Mouse (Mus musculus) megakaryocyte progenitor cell, adult 5-6 weeks (primary cell): ENCODE data around the gene Kif3b. TPM values are rescaled to one million over a fixed set of nuclear protein-coding genes. Genes with fewer than 3 reads are reported as not detected.
A peak's percentile ranks its signal among the peaks of the same experiment; 100 is the strongest.
"Not testable (repeated sequence)": the region's sequence is repeated elsewhere in the genome, so short reads cannot be mapped to it uniquely, and the experiment has no call there.

Experiments used
- ATAC-seq: replicated peaks from 2 replicates; pipeline ENCODE4 v1.8.0; 2016; ENCODE audit warnings: mild to moderate bottlenecking, moderate TSS enrichment, inconsistent platforms; ENCODE audit not compliant: poor library complexity
- total RNA-seq, 2 experiments: library from RNA; stranded (forward) in 1 of 2; stranded (reverse) in 1 of 2; fragments of 157-497, 149-512 nt in 1 of 2; fragments of 200-1000 nt in 1 of 2; gene quantifications; 2 replicates each; pipeline versions ENCODE4 v1.2.3 to v1.2.4; 2015 to 2017

Kif3b gene
- 3.6 and 5.5 TPM in 2 replicates for total RNA-seq (2015)
- total RNA-seq (2017) = 9.9 and 11.3 TPM in 2 replicates

DNA sequence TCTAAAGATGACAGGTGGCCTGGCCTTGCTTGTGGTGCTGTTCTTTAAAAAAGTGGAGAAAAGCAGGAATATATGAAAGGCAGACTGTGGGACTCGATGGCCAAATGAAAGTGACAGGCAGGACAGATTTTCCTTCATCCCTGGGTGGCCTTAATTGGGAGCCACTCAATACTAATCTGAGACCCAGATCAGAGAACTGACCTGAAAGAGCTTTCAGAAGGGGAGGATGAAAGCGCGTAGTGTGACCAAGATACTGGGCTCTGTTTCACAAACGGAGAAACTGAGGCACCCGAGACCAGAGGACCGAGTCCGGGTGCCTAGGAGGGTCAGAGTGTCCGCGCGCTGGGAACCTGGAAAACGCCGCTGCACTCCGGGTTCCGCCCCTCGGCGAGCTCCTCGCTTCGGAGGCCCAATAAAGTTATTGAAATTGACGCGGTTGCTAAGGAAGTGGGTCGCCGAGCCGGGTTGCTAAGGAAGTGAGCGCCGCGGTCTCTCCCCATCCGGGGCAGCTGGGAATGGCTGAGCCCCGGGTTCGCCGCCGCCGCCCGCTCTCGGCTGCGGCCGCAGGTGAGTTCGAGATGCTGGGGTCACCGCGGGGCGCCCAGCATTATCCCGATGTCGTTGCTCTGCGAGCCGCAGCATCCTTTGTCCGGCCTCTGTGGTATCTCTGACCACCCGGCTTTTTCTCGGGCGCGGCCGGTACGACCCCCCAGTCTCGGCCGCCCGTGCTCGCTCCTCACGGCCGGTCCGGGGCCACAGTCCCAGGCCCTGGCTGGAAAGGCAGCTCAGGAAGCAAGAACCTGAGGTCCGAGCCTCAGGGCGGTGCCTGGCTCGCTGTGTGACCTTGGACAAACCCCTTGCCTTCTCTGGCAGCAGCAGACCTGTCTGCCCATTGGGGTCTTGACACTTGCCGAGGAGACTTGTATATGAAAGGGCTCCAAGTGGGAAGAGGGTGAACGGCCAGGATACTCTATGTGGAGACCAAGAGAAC is at the start of gene Kif3b:
Kif3b (plus strand) TSS at position 476 of the 991 bp plus-strand sequence.
- ATAC-seq = peak; percentile 91

DNA sequence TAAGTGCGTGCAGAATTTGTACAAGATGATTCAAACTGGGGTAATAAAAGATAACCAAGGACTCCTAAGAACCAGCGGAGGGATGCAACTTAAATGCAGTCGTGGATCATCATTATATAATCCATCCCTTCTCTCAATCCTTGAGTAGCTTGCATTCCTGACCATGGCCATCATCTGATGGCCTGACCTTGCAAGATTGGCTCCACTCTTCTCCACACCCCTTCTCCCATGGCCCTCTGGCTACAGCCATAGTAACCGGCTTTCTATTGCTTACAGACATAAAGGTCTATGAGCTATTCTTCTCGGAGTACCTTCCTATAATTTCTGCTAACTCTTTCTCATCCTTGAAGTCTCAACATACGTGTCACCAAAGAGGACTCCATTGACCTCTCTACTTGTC is 49.1 kb upstream of the Kif3b start:
- ATAC-seq = no peak

DNA sequence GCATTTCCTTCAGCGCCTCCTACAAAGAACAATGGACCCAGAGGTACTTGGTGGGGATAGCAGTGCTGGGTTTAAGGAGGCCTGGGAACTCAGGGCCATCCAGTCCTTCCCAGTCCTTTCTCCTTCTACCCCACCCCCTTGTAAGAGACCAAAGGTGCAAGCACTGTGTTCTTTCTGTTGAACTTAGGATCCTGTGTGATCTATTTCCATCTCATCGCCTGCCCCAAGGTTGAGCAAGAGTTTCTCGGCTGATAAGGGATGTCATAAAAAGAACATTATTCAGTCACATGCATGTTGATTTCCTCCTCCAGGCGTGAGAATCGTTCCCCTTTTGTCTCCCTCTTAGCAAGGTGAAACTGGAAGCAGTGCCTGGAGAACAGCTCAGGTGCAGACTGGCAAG is 41.5 kb upstream of the Kif3b start:
- ATAC-seq = 0 out of 2 replicates have a peak, but pooled peaks have one; percentile 23

GRCm38 (mm10) chr2:153256604-153257003 is 34.6 kb upstream of the Kif3b start:
- ATAC-seq = no peak

- peak; percentile 72 for ATAC-seq
Measured at GRCm38 (mm10) chr2:153259030-153259863, 32.0 kb upstream of the Kif3b start.

GRCm38 (mm10) chr2:153259864-153260674 is 31.1 kb upstream of the Kif3b start:
- ATAC-seq = peak; percentile 40

- peak; percentile 22; the same call in 1 of the 2 replicates for ATAC-seq
Measured at GRCm38 (mm10) chr2:153263053-153263452, 28.2 kb upstream of the Kif3b start.

DNA sequence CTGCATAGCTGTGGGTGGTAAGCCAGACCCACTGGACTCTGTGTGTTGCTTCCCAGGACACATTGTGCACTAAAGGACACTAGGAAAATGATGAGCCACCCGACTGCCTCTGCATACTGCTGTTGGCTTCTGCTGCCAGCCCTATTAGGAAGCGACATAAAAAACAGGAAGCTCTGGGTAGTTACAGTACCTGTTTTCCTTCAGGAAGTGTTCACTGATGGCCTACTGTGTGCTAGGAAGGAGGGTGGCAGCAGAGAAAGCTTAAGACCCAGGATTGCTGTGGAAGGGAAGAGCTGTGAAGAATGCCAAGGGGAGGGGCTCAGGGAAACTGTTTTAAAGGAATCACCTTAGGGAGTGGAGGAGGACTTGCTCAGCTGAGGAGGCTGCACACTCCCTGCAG is 23.9 kb upstream of the Kif3b start:
- ATAC-seq = no peak

GRCm38 (mm10) chr2:153270231-153270915 is 20.8 kb upstream of the Kif3b start:
- ATAC-seq = peak; percentile 78

DNA sequence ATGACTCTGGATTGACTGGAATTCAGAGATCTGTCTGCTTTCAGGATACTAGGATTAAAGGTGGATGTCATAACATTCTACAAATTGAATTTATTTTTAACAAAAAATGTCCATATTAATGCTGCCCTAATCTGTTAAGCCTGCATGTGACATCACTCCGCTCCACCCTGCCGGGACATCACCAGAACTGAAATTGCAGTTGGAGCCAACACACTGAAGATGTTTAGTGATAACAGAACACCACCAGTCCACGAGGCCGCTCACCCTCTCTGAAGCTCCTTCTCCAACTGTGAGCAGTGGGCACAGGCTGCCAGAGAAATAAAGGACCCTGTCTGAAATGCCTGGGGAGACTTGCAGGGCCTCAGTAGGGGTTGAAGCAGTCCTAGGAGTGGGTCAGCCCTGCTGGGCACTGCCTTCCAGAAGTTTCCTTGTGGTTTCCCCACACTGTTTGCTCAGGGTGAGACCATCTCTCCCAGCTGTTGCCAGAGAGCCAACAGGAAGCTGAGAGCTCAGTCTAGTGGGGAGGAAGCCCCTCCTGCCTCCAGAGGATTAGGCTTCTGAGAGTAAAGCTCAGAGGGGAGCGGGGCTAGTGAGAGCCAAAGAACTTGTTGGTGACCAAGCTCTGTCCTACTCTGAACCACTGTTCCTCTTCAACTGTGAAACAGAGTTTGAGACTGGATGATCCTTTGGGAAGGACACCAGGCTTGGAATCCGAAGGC is 16.9 kb upstream of the Kif3b start:
- ATAC-seq = peak; percentile 79

- no peak for ATAC-seq
Measured at GRCm38 (mm10) chr2:153274919-153275247, 16.3 kb upstream of the Kif3b start.

DNA sequence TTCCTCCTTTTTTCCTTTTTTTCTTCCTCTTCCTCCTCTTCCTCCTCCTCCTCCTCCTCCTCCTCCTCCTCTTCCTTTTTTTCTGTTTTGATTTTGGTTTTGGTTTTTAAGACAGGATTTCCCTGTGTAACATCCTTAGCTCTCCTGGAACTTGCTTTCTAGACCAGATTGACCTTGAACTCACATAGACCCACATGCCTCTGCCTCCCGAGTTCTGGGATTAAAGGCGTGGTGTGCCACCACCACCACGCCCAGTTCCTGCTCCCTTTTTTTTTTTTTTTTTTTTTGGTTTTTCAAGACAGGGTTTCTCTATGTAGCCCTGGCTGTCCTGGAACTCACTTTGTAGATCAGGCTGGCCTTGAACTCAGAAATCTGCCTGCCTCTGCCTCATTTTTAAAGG is 15.6 kb upstream of the Kif3b start:
- ATAC-seq = not testable (repeated sequence)

GRCm38 (mm10) chr2:153276440-153276839 is 14.8 kb upstream of the Kif3b start:
- no peak for ATAC-seq

DNA sequence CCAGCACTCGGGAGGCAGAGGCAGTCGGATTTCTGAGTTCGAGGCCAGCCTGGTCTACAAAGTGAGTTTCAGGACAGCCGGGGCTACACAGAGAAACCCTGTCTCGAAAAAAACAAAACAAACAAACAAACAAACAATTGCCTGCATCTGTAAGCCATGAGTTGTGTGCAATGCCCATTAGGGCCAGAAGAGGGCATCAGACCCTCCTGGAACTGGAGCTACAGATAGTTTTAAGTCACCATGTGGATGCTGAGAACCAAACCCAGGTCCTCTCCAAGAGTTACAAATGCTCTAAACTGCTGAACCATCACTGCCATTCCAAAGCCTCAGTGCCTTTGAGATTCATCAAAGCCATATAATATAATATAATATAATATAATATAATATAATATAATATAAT is 14.4 kb upstream of the Kif3b start:
- not testable (repeated sequence) for ATAC-seq

- ATAC-seq = no peak
Measured at GRCm38 (mm10) chr2:153278357-153278756, 12.9 kb upstream of the Kif3b start.

GRCm38 (mm10) chr2:153283919-153284318 is 7.3 kb upstream of the Kif3b start:
- ATAC-seq = peak; percentile 47

DNA sequence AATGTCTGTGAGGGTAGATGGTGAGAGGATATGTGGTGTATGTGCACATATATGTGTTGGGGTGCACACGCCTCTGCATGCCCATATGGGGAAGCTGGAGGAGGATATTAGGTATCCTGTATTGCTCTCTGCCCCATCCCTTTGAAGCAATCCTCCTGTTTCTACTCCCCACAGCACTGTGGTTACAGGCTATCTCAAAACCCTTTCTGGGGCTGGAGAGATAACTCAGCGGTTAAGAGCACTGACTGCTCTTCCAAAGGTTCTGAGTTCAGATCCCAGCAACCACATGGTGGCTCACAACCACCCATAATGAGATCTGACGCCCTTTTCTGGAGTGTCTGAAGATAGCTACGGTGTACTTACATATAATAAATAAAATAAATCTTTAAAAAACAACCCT is 4.7 kb upstream of the Kif3b start:
- ATAC-seq = peak; percentile 37; the same call in 1 of the 2 replicates

DNA sequence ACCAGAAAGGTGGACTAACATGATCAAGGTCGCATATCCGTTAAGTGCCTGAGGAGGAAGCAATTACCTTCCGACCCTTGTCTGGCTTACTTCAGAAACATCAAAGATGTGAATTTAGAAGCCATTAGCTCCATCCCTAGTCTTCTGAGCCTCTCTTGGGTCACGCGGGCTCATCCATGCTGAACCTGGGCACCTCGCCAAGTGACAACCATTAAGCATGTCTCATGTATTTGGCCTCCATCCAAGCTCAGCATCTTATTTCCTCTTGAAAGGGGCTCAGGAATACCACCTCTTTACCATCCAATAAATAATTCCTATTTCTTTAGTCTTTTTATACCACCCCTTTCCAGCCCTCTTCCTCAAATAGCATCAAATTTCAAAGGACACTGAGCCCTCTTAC is 3.4 kb upstream of the Kif3b start:
- no peak for ATAC-seq

- peak; percentile 49 for ATAC-seq
Measured at GRCm38 (mm10) chr2:153292305-153292861, 1.2 kb downstream of the Kif3b start.
